Mouse (Mus musculus) neutrophil, adult 5-6 weeks (primary cell): ENCODE data around the gene Gm10801. TPM values are rescaled to one million over a fixed set of nuclear protein-coding genes. Genes with fewer than 3 reads are reported as not detected.
"Not testable (repeated sequence)": the region's sequence is repeated elsewhere in the genome, so short reads cannot be mapped to it uniquely, and the experiment has no call there.

Source experiments
- ATAC-seq: fragments of 151-379, 151-347 bp; 2 replicates; pipeline ENCODE4 v1.8.0; 2017; ENCODE audit warnings: mild to moderate bottlenecking, moderate TSS enrichment; ENCODE audit not compliant: insufficient number of reproducible peaks, poor library complexity, low FRiP score, severe bottlenecking; ENCODE audit errors: extremely low read depth
- total RNA-seq: library from RNA; stranded (forward); fragments of 200-1000 nt; gene quantifications from 2 replicates; pipeline ENCODE4 v1.2.3, GENCODE M21; 2017

The Gm10801 gene
- 572 and 681 TPM in 2 replicates for total RNA-seq

DNA sequence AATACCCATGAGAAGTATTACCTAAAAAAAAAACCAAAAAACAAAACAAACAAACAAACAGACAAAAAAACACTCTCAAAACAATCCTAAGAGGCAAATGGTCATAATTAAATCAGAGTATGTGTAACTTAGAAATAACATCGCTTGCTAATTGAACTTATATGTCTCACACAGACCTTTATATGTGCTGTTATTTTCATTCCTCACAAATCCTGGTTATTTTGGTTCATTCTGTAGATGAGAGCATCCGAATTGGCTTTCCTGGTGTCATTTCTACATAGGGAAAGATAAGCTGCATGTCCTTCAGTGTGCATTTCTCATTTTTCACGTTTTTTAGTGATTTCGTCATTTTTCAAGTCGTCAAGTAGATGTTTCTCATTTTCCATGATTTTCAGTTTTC is at the start of gene Gm10801:
Gm10801 (plus strand) TSS at position 301 of the 400 bp plus-strand sequence.
- not testable (repeated sequence) for ATAC-seq

- not testable (repeated sequence) for ATAC-seq
These were observed 5.2 kb downstream of the Gm10801 start, which contains the start of gene Gm10800 for GRCm38 (mm10) chr2:98667201-98667600. TSS of gene Gm10800 (minus strand) at chr2:98667301.

DNA sequence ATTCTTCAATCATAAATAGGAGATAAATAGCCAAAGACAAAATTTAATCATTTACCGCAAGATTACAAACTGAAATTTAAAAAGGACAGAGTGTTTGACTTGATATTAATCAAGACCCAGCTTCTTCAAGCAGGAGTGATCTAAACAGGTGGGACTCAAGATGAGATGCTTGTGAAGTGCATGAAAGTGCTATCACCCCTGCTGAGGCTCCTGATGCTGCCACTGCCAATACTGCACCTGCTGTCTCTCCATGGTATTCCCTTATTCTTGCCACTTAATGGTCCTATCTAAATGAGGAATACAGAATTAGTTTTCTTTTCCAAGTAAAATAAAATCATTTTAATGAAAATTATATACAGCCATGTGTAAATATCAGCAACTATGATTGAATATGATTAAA is 35.5 kb downstream of the Gm10801 start:
- ATAC-seq, result no peak

Other genes starting within 250 kb of the Gm10801 start
- 12,469 and 17,224 TPM in 2 replicates for gene Gm10800, start 5.1 kb downstream of the Gm10801 start, total RNA-seq